Mouse (Mus musculus) NIH3T3 (cell line): ENCODE data around the gene Gal3st2.
A peak's percentile ranks its signal among the peaks of the same experiment; 100 is the strongest.
"Not testable (repeated sequence)": the region's sequence is repeated elsewhere in the genome, so short reads cannot be mapped to it uniquely, and the experiment has no call there.

Source experiments
- DNase-seq: peaks from one replicate; pipeline ENCODE4 v3.0.0-alpha.2; 2012; ENCODE audit warnings: low read depth

Gal3st2 gene

GRCm38 (mm10) chr1:93861048-93861447 is at the start of gene Gal3st2:
TSS of gene Gal3st2 (plus strand) at chr1:93861306.
- DNase-seq: not testable (repeated sequence)

- DNase-seq: no peak
These were observed 49.5 kb upstream of the Gal3st2 start for GRCm38 (mm10) chr1:93811495-93812039.

GRCm38 (mm10) chr1:93817823-93818532 is 43.1 kb upstream of the Gal3st2 start:
- no peak for DNase-seq

- DNase-seq: no peak
These were observed 42.4 kb upstream of the Gal3st2 start for GRCm38 (mm10) chr1:93818722-93819121.

- DNase-seq: no peak
These were observed 37.2 kb upstream of the Gal3st2 start for GRCm38 (mm10) chr1:93823796-93824495.

GRCm38 (mm10) chr1:93824609-93825008 is 36.5 kb upstream of the Gal3st2 start, which contains the start of gene D2hgdh:
TSS of gene D2hgdh (plus strand) at chr1:93824909.
- DNase-seq: peak; percentile 27

- peak; percentile 98 for DNase-seq
These were observed 35.9 kb upstream of the Gal3st2 start for GRCm38 (mm10) chr1:93825105-93825674.

- peak; percentile 23 for DNase-seq
These were observed 35.2 kb upstream of the Gal3st2 start for GRCm38 (mm10) chr1:93825771-93826539.

GRCm38 (mm10) chr1:93826540-93826835 is 34.6 kb upstream of the Gal3st2 start:
- no peak for DNase-seq

GRCm38 (mm10) chr1:93832754-93833360 is 28.2 kb upstream of the Gal3st2 start:
- peak; percentile 0 for DNase-seq

GRCm38 (mm10) chr1:93834671-93835150 is 26.4 kb upstream of the Gal3st2 start:
- peak; percentile 1 for DNase-seq

- peak; percentile 3 for DNase-seq
These were observed 25.9 kb upstream of the Gal3st2 start for GRCm38 (mm10) chr1:93835211-93835610.

GRCm38 (mm10) chr1:93835876-93836531 is 25.1 kb upstream of the Gal3st2 start:
- peak; percentile 81 for DNase-seq

- DNase-seq: peak; percentile 1
These were observed 24.6 kb upstream of the Gal3st2 start for GRCm38 (mm10) chr1:93836532-93836913.

- DNase-seq: peak; percentile 1
These were observed 23.8 kb upstream of the Gal3st2 start for GRCm38 (mm10) chr1:93837335-93837734.

GRCm38 (mm10) chr1:93838569-93838968 is 22.5 kb upstream of the Gal3st2 start:
- not testable (repeated sequence) for DNase-seq

- not testable (repeated sequence) for DNase-seq
These were observed 15.2 kb upstream of the Gal3st2 start for GRCm38 (mm10) chr1:93845766-93846366.

GRCm38 (mm10) chr1:93855790-93856189 is 5.3 kb upstream of the Gal3st2 start:
- not testable (repeated sequence) for DNase-seq

- no peak for DNase-seq
These were observed 3.7 kb upstream of the Gal3st2 start for GRCm38 (mm10) chr1:93857370-93857769.

- no peak for DNase-seq
These were observed 3.1 kb upstream of the Gal3st2 start for GRCm38 (mm10) chr1:93857991-93858390.

- no peak for DNase-seq
These were observed 1.5 kb upstream of the Gal3st2 start for GRCm38 (mm10) chr1:93859619-93860018.
